Mouse (Mus musculus): ENCODE results near the gene Atp13a1. TPM values are rescaled to one million over a fixed set of nuclear protein-coding genes. Genes with fewer than 3 reads are reported as not detected.

The Atp13a1 gene
- 83.2 TPM for polyA plus RNA-seq (2017; shearing (Covaris generic))

GRCm38 (mm10) chr8:69790773-69791367 lies at the start of gene Atp13a1, which contains the start of gene Zfp866:
Atp13a1 (plus strand) TSS chr8:69791163.
Zfp866 (minus strand) TSS chr8:69791178.

GRCm38 (mm10) chr8:69749544-69750454 lies 41.2 kb upstream of the Atp13a1 start, which contains the start of gene Zfp963:
Zfp963 (minus strand) TSS chr8:69749970.

DNA sequence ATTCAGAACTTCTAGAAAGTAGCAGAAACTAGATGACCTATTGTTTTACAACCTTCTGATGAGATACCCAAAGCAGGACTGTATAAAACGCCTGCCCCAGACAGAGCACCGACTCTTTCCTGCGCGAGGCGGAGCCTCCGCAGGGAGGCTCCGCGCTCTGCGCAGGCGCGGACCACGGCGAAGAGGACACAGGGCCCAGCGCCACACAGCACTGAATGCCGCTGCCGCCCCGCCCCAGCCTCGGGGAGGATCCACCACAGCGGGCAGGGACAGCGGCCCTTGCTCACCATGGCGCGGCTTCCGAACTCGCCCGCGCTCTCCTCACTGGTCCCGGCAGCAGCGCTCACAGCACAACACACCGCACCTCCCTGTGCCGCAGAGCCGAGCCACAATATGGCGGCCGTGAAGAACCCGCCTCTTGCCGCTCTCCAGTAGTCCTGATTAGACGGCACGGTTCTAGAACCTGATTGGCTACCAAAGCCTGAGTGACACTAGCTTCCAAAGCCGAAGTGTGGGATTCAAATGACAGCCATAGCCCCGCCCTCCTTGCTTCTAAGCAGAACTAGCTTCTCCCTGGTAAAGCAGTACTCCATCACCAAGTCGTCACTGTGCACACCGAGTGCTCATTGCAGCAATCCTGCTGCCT lies 16.3 kb upstream of the Atp13a1 start, which contains the start of gene Gm20422:
Gene Gm20422 (minus strand): TSS at position 384 of the 646 bp plus-strand sequence.

DNA sequence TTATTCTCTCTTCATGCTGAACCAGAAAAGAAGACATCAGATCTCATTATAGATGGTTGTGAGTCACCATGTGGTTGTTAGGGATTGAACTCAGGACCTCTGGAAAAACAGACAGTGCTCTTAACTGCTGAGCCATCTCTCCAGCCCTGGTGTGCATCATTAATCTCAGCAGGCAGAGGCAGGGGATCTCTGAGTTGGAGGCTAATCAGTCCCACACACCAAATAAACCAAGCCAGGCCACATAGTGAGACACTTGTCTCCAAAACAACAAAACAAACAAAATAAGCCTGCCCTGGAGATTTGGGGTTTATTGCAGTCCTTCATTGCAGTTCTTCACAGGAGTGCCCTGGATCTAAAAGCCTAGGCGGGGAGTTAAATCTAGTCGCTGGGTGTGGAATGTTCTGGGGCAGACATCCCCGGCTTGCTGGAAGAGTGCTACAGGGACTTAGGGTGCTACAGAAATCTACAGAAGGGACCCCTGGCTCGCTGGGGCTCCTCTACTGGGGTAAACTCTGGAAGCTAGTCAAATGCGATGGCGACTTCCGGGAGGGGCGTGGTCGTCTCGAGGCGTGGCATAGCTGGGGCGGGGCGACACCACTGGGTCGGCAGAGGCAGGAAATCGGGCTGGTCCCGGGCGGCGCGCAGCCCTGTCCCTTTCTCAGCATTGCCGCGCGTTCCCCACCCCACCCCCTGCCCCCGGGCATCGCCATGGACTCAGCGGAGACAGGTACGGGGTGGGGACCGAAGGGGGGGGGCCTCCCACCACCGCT lies 17.3 kb downstream of the Atp13a1 start, which contains the start of gene Gmip:
Gene Gmip (plus strand): TSS at position 586 of the 770 bp plus-strand sequence.

GRCm38 (mm10) chr8:69822386-69823191 lies 31.6 kb downstream of the Atp13a1 start, which contains the start of gene Lpar2:
Lpar2 (plus strand) TSS chr8:69822429.

GRCm38 (mm10) chr8:69832298-69832853 lies 41.4 kb downstream of the Atp13a1 start, which contains the start of gene Pbx4:
Pbx4 (plus strand) TSS chr8:69832491.

Other genes with a start within 250 kb of the Atp13a1 start
- gene Zfp868, start 165.6 kb upstream of the Atp13a1 start, polyA plus RNA-seq (2017; shearing (Covaris generic)) = 47.4 TPM
- not detected for gene Zfp964, start 136.7 kb upstream of the Atp13a1 start, polyA plus RNA-seq (2017; shearing (Covaris generic))
- 100 TPM for gene Zfp869, start 80.4 kb upstream of the Atp13a1 start, polyA plus RNA-seq (2017; shearing (Covaris generic))
- 3.4 TPM for gene Zfp963, start 41.2 kb upstream of the Atp13a1 start, polyA plus RNA-seq (2017; shearing (Covaris generic))
- gene Gm20422, start 16.3 kb upstream of the Atp13a1 start, polyA plus RNA-seq (2017; shearing (Covaris generic)) = not detected
- gene Zfp866, start within 50 bp of the Atp13a1 start, polyA plus RNA-seq (2017; shearing (Covaris generic)) = 17.8 TPM
- gene Gmip, start 17.5 kb downstream of the Atp13a1 start, polyA plus RNA-seq (2017; shearing (Covaris generic)) = 130 TPM
- not detected for gene Lpar2, start 31.3 kb downstream of the Atp13a1 start, polyA plus RNA-seq (2017; shearing (Covaris generic))
- 15.9 TPM for gene Pbx4, start 41.3 kb downstream of the Atp13a1 start, polyA plus RNA-seq (2017; shearing (Covaris generic))
- gene Cilp2, start 96.5 kb downstream of the Atp13a1 start, polyA plus RNA-seq (2017; shearing (Covaris generic)) = not detected
- gene Tssk6, start 111.0 kb downstream of the Atp13a1 start, polyA plus RNA-seq (2017; shearing (Covaris generic)) = 1.4 TPM
- 112 TPM for gene Ndufa13, start 111.4 kb downstream of the Atp13a1 start, polyA plus RNA-seq (2017; shearing (Covaris generic))
- not detected for gene Yjefn3, start 111.5 kb downstream of the Atp13a1 start, polyA plus RNA-seq (2017; shearing (Covaris generic))
- gene Gatad2a, start 205.2 kb downstream of the Atp13a1 start, polyA plus RNA-seq (2017; shearing (Covaris generic)) = 133 TPM

All from effector memory CD4-positive, alpha-beta T cell, adult 7 months (primary cell).